Mouse (Mus musculus) retina, postnatal 1 day (tissue): ENCODE results near the gene Nudt13.
"Not testable (repeated sequence)": the region's sequence is repeated elsewhere in the genome, so short reads cannot be mapped to it uniquely, and the experiment has no call there.

Experiments
- DNase-seq: peaks from one replicate; pipeline ENCODE4 v3.0.0-alpha.2; 2012

Gene Nudt13

GRCm38 (mm10) chr14:20294117-20294892 lies at the start of gene Nudt13:
Gene Nudt13 (plus strand): TSS chr14:20294697.
- peak; percentile 98 for DNase-seq

DNA sequence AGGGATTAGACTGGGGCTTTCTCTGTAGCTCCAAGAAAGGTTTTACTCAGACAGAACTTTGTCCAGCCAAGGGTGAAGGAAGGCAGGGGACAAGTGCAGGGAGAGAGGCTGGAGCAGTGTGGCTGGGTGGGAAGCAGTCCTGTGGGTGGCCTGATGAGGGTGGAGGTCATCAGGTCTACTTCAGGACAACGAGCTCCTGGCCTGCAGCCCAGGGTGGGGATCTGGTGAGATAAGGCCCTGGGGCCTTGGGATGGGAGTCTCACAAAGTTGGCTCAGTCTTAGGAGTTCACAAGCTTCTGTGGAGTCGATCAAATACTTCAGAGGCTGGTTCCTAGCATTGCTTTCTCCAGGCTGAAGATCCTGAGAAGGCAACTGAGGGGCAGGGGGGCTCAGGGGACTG lies 49.2 kb upstream of the Nudt13 start:
- DNase-seq = no peak

DNA sequence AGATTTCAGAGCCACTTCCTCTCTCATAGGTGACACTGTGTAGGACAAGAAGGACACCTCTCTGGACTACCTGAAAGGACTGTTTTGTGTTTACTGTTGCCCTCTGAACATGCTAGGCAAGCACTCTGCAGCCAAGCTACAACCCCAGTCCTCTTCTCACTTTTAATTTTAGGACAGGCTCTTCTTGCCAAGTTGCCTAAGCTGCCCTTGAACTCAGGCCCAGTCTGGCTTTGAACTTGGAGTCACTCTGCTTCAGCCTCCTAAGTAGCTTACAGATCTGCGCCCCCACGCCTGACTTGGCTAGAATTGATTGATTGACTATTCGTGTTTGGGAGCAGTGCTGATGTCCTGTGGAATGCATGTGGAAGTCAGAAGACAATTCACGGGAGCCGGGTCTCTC lies 48.6 kb upstream of the Nudt13 start:
- DNase-seq = no peak

- no peak for DNase-seq
These were observed 47.7 kb upstream of the Nudt13 start for GRCm38 (mm10) chr14:20246811-20247266.

DNA sequence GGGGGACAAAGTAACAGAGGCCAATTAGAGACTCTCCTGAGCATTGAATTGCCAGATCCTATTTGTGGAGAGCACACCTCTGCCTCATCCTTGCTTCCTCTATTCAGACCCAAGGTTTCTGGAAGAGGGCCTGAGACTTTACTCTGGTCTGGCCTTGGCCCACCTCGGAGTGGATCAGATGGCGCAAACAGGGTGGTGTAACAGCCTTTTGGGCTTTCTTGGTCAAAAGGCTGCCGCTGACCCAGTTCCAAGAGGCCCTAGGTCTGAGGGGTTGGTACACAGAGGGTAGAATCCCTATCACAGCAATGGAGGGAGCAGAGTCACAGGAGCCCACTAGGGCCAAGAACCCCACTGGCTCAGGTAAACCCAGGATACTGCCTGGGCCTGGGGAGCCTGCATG lies 46.5 kb upstream of the Nudt13 start:
- DNase-seq = no peak

- DNase-seq = peak; percentile 18
These were observed 44.0 kb upstream of the Nudt13 start for GRCm38 (mm10) chr14:20250237-20251171.

GRCm38 (mm10) chr14:20258185-20259113 lies 36.0 kb upstream of the Nudt13 start:
- peak; percentile 73 for DNase-seq

GRCm38 (mm10) chr14:20262346-20262745 lies 32.2 kb upstream of the Nudt13 start:
- DNase-seq = no peak

DNA sequence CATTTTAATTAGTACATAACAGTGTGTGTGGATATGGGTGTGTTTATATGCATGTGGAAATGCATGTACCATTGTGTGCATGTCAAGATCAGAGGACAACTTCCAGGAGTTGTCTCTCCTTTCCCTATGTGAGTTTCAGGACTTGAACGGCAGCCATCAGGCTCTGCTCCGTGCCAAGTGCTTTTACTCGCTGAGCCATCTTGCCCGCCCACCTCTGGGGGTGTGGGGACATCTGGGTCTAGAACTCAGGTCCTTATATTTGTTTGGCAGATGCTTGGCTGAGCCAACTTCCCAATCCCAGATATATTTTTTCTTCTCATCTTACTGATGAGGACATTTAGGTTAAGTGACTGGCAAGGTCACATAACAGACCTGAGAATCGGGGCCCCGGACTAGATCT lies 26.1 kb upstream of the Nudt13 start:
- no peak for DNase-seq

DNA sequence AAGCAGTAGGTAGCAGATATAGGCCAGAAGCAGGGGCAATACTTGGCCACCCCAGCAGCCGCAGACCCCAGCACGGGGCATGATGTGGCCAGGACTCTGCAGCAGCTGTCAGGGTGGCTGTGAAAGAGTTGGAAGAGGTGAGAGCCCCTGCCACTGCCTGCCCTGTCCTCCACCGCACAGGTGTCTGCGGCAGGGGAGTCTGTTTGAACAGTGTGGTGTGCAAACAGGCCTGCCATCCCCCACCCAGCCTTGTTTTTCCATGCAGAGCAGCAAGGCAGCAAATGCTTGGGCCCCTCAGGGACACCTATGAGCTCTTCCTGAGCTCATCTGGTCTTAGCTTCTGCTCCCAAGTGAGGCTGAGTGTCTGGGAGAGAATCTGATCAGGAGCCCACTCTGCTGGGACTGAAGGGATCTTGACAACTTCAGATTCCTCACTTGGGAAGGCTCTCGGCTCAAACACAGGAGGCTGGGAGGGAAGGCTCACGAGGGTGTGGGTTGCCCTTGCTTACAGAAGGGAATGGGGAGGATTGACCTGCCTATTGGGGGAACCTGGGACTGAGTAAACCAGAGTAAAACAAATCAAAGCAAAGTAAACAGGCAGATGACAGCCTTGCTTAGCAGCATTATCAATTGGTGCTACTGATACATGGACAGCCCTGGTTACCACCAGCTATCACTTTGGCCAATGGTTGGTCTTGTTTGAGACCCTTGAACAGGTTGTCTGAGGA lies 25.3 kb upstream of the Nudt13 start, which contains the start of gene Kcnk16:
Kcnk16 (minus strand) TSS at position 118 of the 728 bp plus-strand sequence.
- no peak for DNase-seq

- DNase-seq = no peak
These were observed 3.1 kb upstream of the Nudt13 start for GRCm38 (mm10) chr14:20291391-20291790.

DNA sequence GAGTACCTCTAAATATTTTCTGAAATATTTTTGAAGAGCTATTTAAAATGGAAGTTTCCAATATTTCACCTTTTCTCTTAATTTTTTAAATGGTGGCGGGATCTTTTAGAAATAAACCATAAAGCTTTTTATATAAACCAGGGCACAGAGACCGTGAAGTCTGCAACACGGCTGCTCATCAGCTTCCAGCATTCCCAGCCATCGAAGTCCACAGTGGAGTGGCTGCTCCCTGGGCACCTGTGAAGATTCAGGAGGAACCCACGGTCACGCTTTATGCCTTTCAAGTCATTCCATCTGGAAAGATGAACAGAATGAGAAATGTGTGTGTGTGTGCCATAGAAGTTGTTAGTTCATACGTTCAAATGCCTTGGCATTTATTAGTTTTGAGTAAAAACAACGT lies 450 bp downstream of the Nudt13 start:
- no peak for DNase-seq

DNA sequence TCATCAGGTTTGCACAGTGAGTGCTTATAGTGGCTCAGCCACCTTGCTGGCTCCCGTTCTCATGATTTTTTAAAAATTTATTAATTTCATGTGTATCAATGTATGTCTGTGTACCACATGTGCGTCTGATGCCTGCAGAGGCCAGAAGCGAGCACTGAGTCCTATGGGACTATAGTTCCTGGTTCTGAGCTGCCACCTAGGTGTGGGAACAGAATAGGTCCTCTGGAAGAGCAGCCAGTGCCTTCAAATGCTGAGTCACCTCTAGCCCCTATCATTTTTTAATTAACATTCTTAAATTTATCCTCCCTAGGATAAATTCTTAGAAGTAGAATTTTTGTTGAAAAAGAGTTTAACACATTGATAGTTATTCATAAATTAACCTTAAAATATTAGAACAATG lies 3.1 kb downstream of the Nudt13 start:
- DNase-seq = no peak

DNA sequence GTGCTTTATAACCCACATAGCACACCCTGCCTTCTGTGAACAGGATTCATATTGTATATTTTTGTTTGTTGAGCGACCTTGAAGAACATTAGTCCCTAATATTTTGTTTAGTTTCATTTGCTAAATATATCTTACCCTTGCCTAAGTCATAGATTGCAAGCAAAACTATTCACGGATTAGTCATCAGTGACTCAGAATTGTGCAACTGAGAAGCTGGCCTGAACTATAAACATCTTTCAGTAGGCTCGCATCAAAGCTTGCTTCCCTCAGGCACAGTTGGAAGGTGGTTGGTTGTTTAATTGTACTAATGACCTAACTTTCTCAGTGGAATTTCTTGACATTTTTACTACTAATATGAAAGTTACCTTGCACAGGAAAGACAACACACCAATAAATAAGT lies 3.6 kb downstream of the Nudt13 start:
- no peak for DNase-seq

DNA sequence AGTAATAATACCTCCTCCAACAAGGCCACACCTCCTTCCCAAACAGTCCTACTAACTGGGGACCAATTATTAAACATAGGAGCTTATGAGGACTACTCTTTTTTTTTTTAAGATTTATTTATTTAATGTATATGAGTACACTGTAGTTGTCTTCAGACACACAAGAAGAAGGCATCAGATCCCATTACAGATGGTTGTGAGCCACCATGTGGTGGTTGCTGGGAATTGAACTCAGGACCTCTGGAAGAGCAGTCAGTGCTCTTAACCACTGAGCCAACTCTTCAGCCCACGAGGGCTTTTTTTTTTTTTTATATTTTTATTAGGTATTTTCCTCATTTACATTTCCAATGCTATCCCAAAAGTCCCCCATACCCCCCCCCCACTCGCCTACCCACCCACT lies 10.6 kb downstream of the Nudt13 start:
- not testable (repeated sequence) for DNase-seq

DNA sequence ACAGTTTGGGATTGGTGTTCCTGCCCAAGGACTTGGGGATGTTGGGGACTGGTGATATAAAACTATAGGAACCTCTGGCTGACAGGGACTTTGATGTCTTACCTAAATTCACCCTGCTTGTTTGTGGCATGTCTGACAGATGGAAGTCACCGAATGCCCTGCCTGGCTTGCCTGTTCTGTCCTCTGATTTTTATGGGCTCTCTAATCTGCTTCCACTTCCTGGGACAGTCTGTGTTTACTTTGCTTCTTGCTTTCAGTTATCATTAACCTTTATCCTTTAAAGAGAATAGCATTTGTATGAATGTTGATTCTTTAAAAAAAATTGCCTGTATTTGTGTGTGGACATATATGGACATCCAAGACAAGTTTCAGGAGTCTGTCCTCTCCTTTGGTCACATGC lies 20.6 kb downstream of the Nudt13 start:
- no peak for DNase-seq

DNA sequence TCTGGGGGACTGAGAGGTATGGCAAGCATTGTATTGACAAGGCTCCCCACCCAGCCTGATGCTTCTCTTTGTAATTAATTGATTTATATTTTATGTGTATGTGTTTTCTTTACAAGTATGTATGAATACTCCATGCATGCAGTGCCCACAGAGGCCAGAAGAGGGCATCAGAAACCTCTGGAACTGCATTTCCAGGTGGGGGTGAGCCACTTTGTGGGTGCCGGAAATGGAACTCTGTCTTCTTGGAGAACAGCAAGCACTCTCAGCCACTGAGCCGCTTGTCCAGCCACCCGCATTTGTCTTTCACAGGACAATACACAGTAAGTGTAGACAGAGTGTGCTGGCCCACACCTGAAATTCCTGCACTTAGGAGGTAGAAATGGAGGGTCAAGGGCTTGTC lies 24.9 kb downstream of the Nudt13 start:
- peak; percentile 55 for DNase-seq

DNA sequence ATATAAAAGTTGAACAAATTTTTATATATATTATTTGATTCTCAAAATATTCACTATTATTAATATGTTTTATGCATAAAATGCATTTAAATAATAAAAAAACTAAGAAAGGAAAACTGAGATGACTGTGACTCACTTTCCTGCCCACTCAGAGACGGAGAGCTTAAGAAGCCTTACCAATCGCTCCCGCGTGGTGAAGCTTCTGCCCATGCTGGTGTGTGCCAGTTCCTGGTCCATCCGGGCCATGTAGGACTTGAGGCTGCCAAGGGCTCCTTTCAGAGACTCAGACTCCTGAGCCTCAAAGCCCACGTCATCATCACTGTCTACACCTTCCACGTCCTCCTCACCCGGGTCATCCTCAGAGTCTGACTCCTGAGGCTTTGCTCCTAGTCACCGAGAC lies 29.7 kb downstream of the Nudt13 start:
- no peak for DNase-seq

DNA sequence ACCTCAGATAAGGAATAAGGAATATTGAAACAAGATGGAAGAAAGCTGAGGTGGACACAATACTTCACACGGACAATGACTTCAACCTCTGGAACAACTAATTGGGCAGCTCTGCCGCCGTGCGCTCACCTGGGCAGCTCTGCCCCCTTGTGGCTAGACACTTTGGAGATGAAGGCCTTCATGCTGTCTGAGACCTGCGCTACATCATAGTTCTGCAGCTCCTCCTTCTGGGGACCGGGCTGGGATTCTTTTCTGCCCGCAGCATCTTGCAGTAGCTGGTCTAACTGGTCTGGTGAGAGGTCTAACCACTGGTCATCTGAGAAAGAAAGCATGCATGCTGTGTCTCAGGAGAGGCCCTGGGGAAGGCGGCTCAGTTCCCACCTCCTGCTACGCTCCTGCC lies 34.0 kb downstream of the Nudt13 start:
- no peak for DNase-seq

DNA sequence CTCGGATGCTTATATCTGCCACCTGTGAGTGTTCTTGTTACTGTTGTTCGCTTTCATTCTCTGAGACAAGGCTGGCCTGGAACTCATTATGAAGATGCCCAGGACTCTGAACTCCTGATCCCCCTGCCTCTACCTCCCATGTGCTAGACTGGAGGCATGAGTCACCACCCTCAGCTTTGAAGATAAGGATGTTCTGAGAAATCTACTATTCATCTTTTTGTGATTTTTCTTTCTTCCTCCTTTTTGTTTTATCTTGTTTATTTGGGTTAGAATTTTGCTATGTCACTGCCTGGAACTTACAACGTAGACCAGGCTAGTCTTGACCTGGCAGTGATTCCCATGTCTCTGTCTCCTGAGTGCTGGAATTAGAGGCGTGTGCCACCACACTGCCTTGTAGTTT lies 36.8 kb downstream of the Nudt13 start:
- DNase-seq = no peak

DNA sequence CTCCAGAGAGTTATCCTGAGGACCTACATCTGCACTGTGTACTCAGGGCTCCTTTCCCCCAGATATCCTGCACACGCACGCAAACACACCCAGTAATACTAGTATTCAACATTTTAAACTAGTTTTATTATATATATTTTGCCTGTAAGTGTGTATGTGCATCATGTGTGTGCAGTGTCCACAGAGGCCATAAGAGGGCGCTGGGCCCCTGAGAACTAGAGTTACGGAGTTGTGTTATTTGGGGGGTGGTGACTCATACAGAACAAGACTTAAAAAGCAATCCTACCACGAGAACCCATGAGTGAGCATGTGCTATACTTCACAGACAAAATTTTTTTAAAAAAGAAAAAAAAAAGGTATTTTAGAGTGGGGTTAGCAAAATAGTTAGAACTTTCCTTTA lies 44.9 kb downstream of the Nudt13 start:
- no peak for DNase-seq

DNA sequence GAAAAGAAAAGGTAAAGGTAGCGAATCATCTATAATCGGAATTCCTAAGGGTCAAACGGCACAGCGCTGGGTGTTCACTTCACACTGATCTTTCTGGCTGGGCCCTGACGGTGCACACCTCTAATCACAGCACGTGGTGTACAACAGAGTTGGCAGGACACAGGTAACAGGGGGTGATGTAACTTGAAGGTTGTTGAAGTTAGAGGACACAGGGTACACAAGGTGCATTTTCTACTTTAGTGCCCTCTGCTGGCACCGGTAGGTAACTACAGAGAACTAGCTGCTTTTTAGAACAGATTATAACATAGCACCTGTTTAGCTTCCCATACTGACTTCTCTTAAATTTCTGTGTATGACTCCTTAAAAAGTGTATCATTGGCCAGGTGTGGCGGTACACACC lies 45.7 kb downstream of the Nudt13 start:
- peak; percentile 34 for DNase-seq
